Mouse (Mus musculus): ENCODE results near the gene Cdkn2b. TPM values are rescaled to one million over a fixed set of nuclear protein-coding genes. Genes with fewer than 3 reads are reported as not detected.

Gene Cdkn2b
- total and polyA plus RNA-seq, 3 experiments: not detected

DNA sequence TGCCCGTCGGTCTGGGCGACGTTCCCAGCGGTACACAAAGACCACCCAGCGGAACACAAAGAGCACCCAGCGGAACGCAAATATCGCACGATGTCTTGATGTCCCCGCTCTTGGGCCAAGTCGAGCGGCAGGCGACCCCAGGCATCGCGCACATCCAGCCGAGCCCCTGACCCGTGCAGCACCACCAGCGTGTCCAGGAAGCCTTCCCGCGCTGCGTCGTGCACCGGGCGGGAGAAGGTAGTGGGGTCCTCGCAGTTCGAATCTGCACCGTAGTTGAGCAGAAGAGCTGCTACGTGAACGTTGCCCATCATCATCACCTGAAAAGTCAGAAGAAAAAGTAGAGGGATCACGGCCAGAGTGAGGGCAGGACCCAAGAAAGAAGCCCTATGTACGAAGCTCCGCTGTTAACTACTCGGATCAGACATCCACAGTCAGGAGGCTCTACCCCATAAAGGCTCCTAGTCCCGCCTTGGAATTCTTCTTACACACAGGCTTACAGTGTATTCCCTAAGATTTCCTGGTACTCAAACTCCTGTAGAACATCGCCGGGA lies 34.1 kb downstream of the Cdkn2b start:
- Histone ChIP-seq H3K4me2 (ENCODE audit: insufficient read depth, low read depth, poor library complexity, severe bottlenecking) (no peak overlapping the region), H3K79me2 (replicated peaks; ENCODE audit: control insufficient read depth, extremely low read depth, insufficient read depth, poor library complexity, severe bottlenecking) (no peaks in the 10 kb centered on the region), H3K27me3 (replicated peaks) (no peaks in the 10 kb centered on the region), H3K9ac (ENCODE audit: insufficient read depth, low read depth) (no peak overlapping the region), H3K4me3 (replicated peaks in 1 of 3; ENCODE audit: low read depth in 2 of 3, low read length in 2 of 3, poor library complexity in 1 of 3) (no peak overlapping the region), H3K36me3 (replicated peaks in 1 of 2; ENCODE audit: control insufficient read depth in 1 of 2, insufficient read depth in 1 of 2, low read length in 1 of 2) (no peaks in the 10 kb centered on the region), H3K4me1 (ENCODE audit: control insufficient read depth in 1 of 2, insufficient read depth in 2 of 2) (no peaks in the 10 kb centered on the region), H3K9me3 (replicated peaks; ENCODE audit: low read length) (no peaks in the 10 kb centered on the region), H3K27ac (ENCODE audit: insufficient read depth, low read depth) (no peak overlapping the region)
- TF ChIP-seq JUN (IDR thresholded peaks at IDR 0.05; ENCODE audit: insufficient read depth, low read depth, low read length) (no peak), PAX5 (IDR thresholded peaks at IDR 0.05; ENCODE audit: low read length) (no peak), BHLHE40 (IDR thresholded peaks at IDR 0.05; ENCODE audit: low read depth, low read length) (no peak), MYC (IDR thresholded peaks at IDR 0.05; ENCODE audit: low read depth, low read length) (no peak)
- in situ Hi-C loops (cut with MboI; ENCODE audit: low pct_ligation_motif_present, low pct_unique_long_range_greater_than_20kb, low sequenced_read_pairs) (no loop called here), dilution Hi-C loops (cut with MboI; ENCODE audit: extremely low pct_ligation_motif_present, extremely low pct_unique_long_range_greater_than_20kb, low sequenced_read_pairs) (no loop called here)
- DNase-seq (ENCODE audit: extremely low read depth): no peak

DNA sequence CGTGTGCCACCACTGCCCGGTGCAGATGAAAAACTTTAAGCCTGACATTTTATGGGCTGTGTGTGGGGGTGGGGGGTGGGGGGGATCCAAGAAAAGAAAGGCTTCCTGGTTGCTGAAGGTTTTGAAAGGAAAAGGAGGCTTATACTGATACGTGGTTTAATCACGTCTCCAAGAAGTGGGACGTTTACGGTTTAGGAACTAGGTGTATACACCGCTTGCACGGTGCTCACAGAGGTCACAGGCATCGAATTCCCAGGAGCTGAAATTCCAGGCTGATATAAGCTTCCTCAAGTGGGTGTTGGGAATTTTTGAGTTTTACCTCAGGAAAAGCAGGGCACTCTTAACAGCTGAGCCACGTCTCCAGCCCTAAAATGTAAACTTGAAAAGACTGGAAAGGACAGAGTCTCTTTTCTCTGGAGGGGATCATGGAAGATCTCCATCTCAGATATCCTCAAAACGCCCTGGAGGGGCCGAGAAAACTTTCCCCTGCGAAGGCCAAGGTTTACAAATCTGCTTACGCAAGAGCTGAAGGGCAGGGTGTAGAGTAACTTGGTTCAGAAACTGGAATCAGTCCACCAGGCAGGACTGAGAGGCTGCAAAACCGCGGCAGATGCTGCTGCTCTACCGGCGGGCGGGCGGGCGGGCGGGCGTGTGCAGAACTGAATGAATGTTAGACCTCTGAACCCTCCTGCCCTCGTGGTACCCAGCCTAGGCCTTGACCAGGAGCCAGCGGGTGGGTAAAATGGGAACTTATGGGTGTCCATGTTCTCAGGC lies 34.8 kb downstream of the Cdkn2b start:
- Histone ChIP-seq H3K36me3 (replicated peaks in 1 of 2; ENCODE audit: control insufficient read depth in 1 of 2, insufficient read depth in 1 of 2, low read length in 1 of 2) (no peaks in the 10 kb centered on the region), H3K4me1 (ENCODE audit: control insufficient read depth in 1 of 2, insufficient read depth in 2 of 2) (no peaks in the 10 kb centered on the region)
- dilution Hi-C loops (cut with MboI; ENCODE audit: extremely low pct_ligation_motif_present, extremely low pct_unique_long_range_greater_than_20kb, low sequenced_read_pairs): no loop called here

DNA sequence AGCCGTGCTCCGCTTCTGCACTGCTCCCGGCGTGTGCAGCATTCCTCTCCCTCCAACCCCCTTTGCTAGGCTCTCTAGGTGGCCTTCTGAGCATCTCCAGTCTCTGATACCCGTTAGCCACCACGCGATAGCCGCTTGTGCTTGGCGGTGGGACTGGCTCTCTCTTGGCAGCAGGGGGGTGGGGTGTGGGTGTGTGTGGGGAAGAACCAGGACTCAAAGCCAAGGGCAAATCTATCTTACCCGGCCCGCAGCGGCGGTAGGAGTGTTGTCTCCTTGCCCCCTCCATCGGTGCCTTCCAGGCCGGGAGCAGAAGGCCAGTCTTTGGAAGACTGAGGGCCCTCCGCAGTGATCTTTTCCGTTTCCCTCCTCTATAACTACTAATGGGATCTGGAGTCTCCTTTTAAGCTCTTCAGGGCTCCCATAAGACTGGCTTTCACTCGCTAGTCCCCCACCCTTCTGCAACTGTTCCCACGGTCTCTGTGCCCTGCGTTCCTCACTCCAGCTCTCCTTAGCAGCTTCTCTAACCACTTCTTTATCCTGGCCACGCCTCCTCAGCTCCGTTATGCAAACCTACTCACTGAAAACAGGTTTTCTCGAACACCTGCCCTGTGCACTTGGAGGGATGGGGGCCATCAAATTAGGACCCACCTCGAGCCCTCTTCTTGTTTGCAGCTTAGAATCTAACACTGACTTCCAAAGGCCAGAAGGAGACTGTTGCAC lies 35.9 kb downstream of the Cdkn2b start:
- no peak overlapping the region for H3K4me3 ChIP-seq (replicated peaks in 1 of 3; ENCODE audit: low read depth in 2 of 3, low read length in 2 of 3, poor library complexity in 1 of 3)
- TF ChIP-seq EP300 (IDR thresholded peaks at IDR 0.05; ENCODE audit: low read length) (no peak), MEF2A (IDR thresholded peaks at IDR 0.05; ENCODE audit: borderline replicate concordance, low read depth, low read length) (no peak)
- in situ Hi-C loops (cut with MboI; ENCODE audit: low pct_ligation_motif_present, low pct_unique_long_range_greater_than_20kb, low sequenced_read_pairs): no loop called here

More for the DNA sequence above, 34.8 kb downstream of the Cdkn2b start:
- no peak for DNase-seq (ENCODE audit: extremely low read depth)
- no peak overlapping the region for H3K9ac ChIP-seq (ENCODE audit: insufficient read depth, low read depth)
- no peak overlapping the region for H3K4me3 ChIP-seq (replicated peaks in 1 of 3; ENCODE audit: low read depth in 2 of 3, low read length in 2 of 3, poor library complexity in 1 of 3)
- in situ Hi-C loops (cut with MboI; ENCODE audit: low pct_ligation_motif_present, low pct_unique_long_range_greater_than_20kb, low sequenced_read_pairs): no loop called here
- no peaks in the 10 kb centered on the region for H3K27me3 ChIP-seq (replicated peaks)
- no peak overlapping the region for H3K4me2 ChIP-seq (ENCODE audit: insufficient read depth, low read depth, poor library complexity, severe bottlenecking)
- no peaks in the 10 kb centered on the region for H3K79me2 ChIP-seq (replicated peaks; ENCODE audit: control insufficient read depth, extremely low read depth, insufficient read depth, poor library complexity, severe bottlenecking)
- no peaks in the 10 kb centered on the region for H3K9me3 ChIP-seq (replicated peaks; ENCODE audit: low read length)
- no peak overlapping the region for H3K27ac ChIP-seq (ENCODE audit: insufficient read depth, low read depth)
- TF ChIP-seq POLR2A (IDR thresholded peaks at IDR 0.05; ENCODE audit: low read depth, low read length): no peak
- no peak for TF ChIP-seq POLR2AphosphoS2 (IDR thresholded peaks at IDR 0.05; ENCODE audit: low read depth, low read length)
- TF ChIP-seq ETS1 (conservative IDR thresholded peaks at IDR 0.05; ENCODE audit: low read depth, low read length): no peak
- TF ChIP-seq RAD21 (IDR thresholded peaks at IDR 0.05; ENCODE audit: low read depth, low read length): no peak
- TF ChIP-seq ZNF384 (IDR thresholded peaks at IDR 0.05; ENCODE audit: low read depth, low read length): no peak
- no peak for TF ChIP-seq E2F4 (IDR thresholded peaks at IDR 0.05; ENCODE audit: insufficient replicate concordance, low read depth, low read length)
- no peak for TF ChIP-seq ZKSCAN1 (IDR thresholded peaks at IDR 0.05; ENCODE audit: borderline replicate concordance, low read depth, low read length)
- TF ChIP-seq MAZ (IDR thresholded peaks at IDR 0.05; ENCODE audit: low read depth, low read length): no peak
- no peak for TF ChIP-seq RCOR1 (conservative IDR thresholded peaks at IDR 0.05; ENCODE audit: low read depth, low read length)
- TF ChIP-seq KAT2A (IDR thresholded peaks at IDR 0.05; ENCODE audit: insufficient replicate concordance, low read length): no peak
- TF ChIP-seq ELF1 (IDR thresholded peaks at IDR 0.05; ENCODE audit: low read depth, low read length): no peak
- TF ChIP-seq IRF4 (IDR thresholded peaks at IDR 0.05; ENCODE audit: low read depth, low read length): no peak
- TF ChIP-seq MAX (IDR thresholded peaks at IDR 0.05; ENCODE audit: low read length): no peak

More for the DNA sequence above, 35.9 kb downstream of the Cdkn2b start:
- Histone ChIP-seq H3K4me2 (ENCODE audit: insufficient read depth, low read depth, poor library complexity, severe bottlenecking) (no peak overlapping the region), H3K79me2 (replicated peaks; ENCODE audit: control insufficient read depth, extremely low read depth, insufficient read depth, poor library complexity, severe bottlenecking) (no peaks in the 10 kb centered on the region), H3K4me1 (ENCODE audit: control insufficient read depth in 1 of 2, insufficient read depth in 2 of 2) (no peaks in the 10 kb centered on the region), H3K36me3 (replicated peaks in 1 of 2; ENCODE audit: control insufficient read depth in 1 of 2, insufficient read depth in 1 of 2, low read length in 1 of 2) (no peaks in the 10 kb centered on the region), H3K9ac (ENCODE audit: insufficient read depth, low read depth) (no peak overlapping the region), H3K27me3 (replicated peaks) (no peaks in the 10 kb centered on the region), H3K9me3 (replicated peaks; ENCODE audit: low read length) (no peaks in the 10 kb centered on the region), H3K27ac (ENCODE audit: insufficient read depth, low read depth) (no peak overlapping the region)
- dilution Hi-C loops (cut with MboI; ENCODE audit: extremely low pct_ligation_motif_present, extremely low pct_unique_long_range_greater_than_20kb, low sequenced_read_pairs): no loop called here
- no peak for DNase-seq (ENCODE audit: extremely low read depth)

Data from CH12.LX (cell line).